25 mouse cellular contexts compared by ENCODE assay signal in the genomic region with DNA sequence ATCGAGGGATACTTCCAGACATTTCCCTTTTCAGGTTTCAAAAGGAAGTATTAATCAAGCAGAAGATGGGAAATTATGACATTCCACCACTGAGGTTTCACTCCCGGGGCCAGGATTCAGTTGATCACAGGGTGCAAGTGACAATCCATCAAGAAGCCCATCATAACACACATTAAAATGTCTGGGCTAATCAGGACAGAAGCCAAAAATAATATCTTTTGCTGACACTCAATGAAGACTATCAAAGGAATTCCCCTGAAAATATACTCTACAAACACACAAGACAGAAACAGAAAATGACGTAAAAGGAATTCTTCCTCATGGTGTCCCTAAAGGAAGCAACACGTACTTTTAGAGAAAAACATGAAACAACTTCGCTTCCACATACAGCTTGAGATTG.
DNase-seq lines count a peak whose midpoint lies in the region; ATAC-seq lines count a peak whose summit lies in the region.
"Had no signal": no experiment of that assay in that cellular context is flagged by ENCODE, and none has a peak within 500 bp of the region (broad histone marks: within the 10 kb centered on the region; RNA-seq: fewer than 3 reads in every experiment).

No protein-coding gene starts in this region.

- H3K9ac ChIP-seq in lung, embryonic 15.5 days = no peak overlapping the region
- H3K9ac ChIP-seq: embryonic facial prominence, embryonic 13.5 days; forebrain, embryonic 12.5 days; forebrain, embryonic 15.5 days; heart, embryonic 13.5 days; hindbrain, embryonic 12.5 days; hindbrain, embryonic 15.5 days had no signal

- H3K27me3 ChIP-seq in lung, embryonic 15.5 days = no peaks in the 10 kb centered on the region
- H3K27me3 ChIP-seq: embryonic facial prominence, embryonic 13.5 days; forebrain, embryonic 12.5 days; forebrain, embryonic 15.5 days; heart, embryonic 13.5 days; hindbrain, embryonic 12.5 days; hindbrain, embryonic 15.5 days had no signal

- intact Hi-C loops in heart, postnatal 14 days (cut with DNase I) = no loop called here

- H3K4me3 ChIP-seq in lung, embryonic 15.5 days = no peak overlapping the region
- H3K4me3 ChIP-seq: embryonic facial prominence, embryonic 10.5 days; embryonic facial prominence, embryonic 13.5 days; erythroblast, embryonic 14.5 days; forebrain, embryonic 12.5 days; forebrain, embryonic 15.5 days; heart, adult 2 months; heart, embryonic 10.5 days; heart, embryonic 13.5 days; hindbrain, embryonic 12.5 days; hindbrain, embryonic 15.5 days had no signal

- peak; percentile 25 for DNase-seq in heart, adult 11 months
- DNase-seq in heart, postnatal 14 days = no peak
- peak; percentile 22 for DNase-seq in kidney, postnatal 10 days
- DNase-seq in kidney, postnatal 36 days = no peak
- DNase-seq in lung, postnatal 10 days = no peak
- DNase-seq: adrenal gland, adult 8-10 months; adrenal gland, postnatal 25 days; cerebellum, adult 11-12 months; cerebellum, adult 8-10 months; cerebellum, postnatal 10 days; cerebellum, postnatal 36 days; embryo, embryonic 11 days; gastrocnemius, postnatal 25 days; heart, adult 2 months had no signal

- ATAC-seq in lung, embryonic 15.5 days (ENCODE audit: borderline replicate concordance, extremely low read depth, low FRiP score, low TSS enrichment) = 0 out of 2 replicates have a peak, but pooled peaks have one; percentile 42
- ATAC-seq: activated CD4-positive, CD25-positive, alpha-beta regulatory T cell, adult 4 months; forebrain, embryonic 15.5 days had no signal

- no peak overlapping the region for H3K4me2 ChIP-seq in lung, embryonic 15.5 days
- H3K4me2 ChIP-seq: embryonic facial prominence, embryonic 13.5 days; forebrain, embryonic 12.5 days; forebrain, embryonic 15.5 days; heart, embryonic 13.5 days; hindbrain, embryonic 12.5 days; hindbrain, embryonic 15.5 days had no signal

- H3K9me3 ChIP-seq in lung, embryonic 15.5 days = no peaks in the 10 kb centered on the region
- H3K9me3 ChIP-seq: forebrain, embryonic 12.5 days; forebrain, embryonic 15.5 days; heart, embryonic 10.5 days had no signal

- H3K27ac ChIP-seq in lung, embryonic 15.5 days = no peak overlapping the region
- H3K27ac ChIP-seq: embryonic facial prominence, embryonic 10.5 days; embryonic facial prominence, embryonic 13.5 days; forebrain, embryonic 12.5 days; forebrain, embryonic 15.5 days; heart, adult 2 months; heart, embryonic 10.5 days; heart, embryonic 13.5 days; hindbrain, embryonic 12.5 days; hindbrain, embryonic 15.5 days had no signal

- H3K36me3 ChIP-seq in lung, embryonic 15.5 days = no peaks in the 10 kb centered on the region
- H3K36me3 ChIP-seq: embryonic facial prominence, embryonic 10.5 days; embryonic facial prominence, embryonic 13.5 days; forebrain, embryonic 12.5 days; forebrain, embryonic 15.5 days; heart, embryonic 10.5 days; hindbrain, embryonic 12.5 days; hindbrain, embryonic 15.5 days had no signal

- 37% methylated on average over 5 of the region's 5 CpGs for WGBS in lung, embryonic 15.5 days

- H3K4me1 ChIP-seq in lung, embryonic 15.5 days = 0 out of 2 replicates have a peak, but pooled peaks cover 11% of the 10 kb centered on the region
- H3K4me1 ChIP-seq: embryonic facial prominence, embryonic 13.5 days; forebrain, embryonic 12.5 days; forebrain, embryonic 15.5 days; heart, embryonic 10.5 days; hindbrain, embryonic 12.5 days; hindbrain, embryonic 15.5 days had no signal

Comparison
In these comparisons a context has a peak if more than half of its experiments do, and no peak if none do; other contexts are left out.
1. DNase-seq: peak in heart, adult 11 months (single experiment) and kidney, postnatal 10 days (single experiment); none in heart, postnatal 14 days (0 of 2), kidney, postnatal 36 days (0 of 2) and lung, postnatal 10 days (single experiment).